Comparison of ENCODE assay signal across 10 mouse cellular contexts in the genomic region with DNA sequence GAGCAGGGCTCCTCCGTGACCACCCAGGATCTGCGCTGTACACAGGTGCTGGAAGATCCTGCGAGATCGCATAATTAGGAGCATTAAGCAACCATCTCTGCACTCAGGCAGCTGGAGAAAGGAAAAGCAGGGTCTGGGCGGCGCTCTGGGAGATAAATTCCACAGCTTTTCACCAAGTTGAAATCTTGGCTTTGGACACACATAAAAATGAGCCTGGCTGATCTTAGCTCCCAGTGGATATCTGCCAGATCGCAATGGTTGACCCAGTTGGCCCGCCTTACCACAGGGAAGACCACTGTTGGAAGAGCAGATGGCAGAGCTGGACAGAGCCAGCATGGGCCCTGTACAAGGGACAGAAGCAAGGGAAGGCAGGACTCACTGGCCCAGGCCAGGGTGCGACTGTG. TPM values are rescaled to one million over a fixed set of nuclear protein-coding genes. Genes with fewer than 3 reads are reported as not detected.
A peak's percentile ranks its signal among the peaks of the same experiment; 100 is the strongest.
DNase-seq lines count a peak whose midpoint lies in the region; ATAC-seq and TF ChIP-seq lines count a peak whose summit lies in the region.
"Had no signal": no experiment of that assay in that cellular context is flagged by ENCODE, and none has a peak within 500 bp of the region (broad histone marks: within the 10 kb centered on the region; RNA-seq: fewer than 3 reads in every experiment).

No protein-coding gene starts in this region.

- peak; percentile 50 for DNase-seq in forebrain, embryonic 14.5 days (ENCODE audit: low spot score)
- DNase-seq in forebrain, embryonic 10.5 days (ENCODE audit: extremely low spot score, low spot score): no peak
- peak; percentile 39 for DNase-seq in liver, adult 2 months (ENCODE audit: extremely low read depth, low read depth, low spot score)
- DNase-seq in cerebellum, adult 9-10 months: peak; percentile 91
- no peak for DNase-seq in spleen, adult 12 weeks (ENCODE audit: low spot score)
- no peak for DNase-seq in adrenal gland, postnatal 4 days (ENCODE audit: low spot score in 2 of 2)
- DNase-seq: B cell, adult 2 months; embryo, embryonic 11 days had no signal

- no peak overlapping the region for H3K4me3 ChIP-seq in forebrain, embryonic 14.5 days (ENCODE audit: low read depth, low read length)
- no peak overlapping the region for H3K4me3 ChIP-seq in forebrain, embryonic 10.5 days
- H3K4me3 ChIP-seq in liver, adult 2 months (ENCODE audit: insufficient read depth, low read depth, low read length): no peak overlapping the region
- no peak overlapping the region for H3K4me3 ChIP-seq in liver, embryonic 12.5 days
- H3K4me3 ChIP-seq in kidney, embryonic 14.5 days (ENCODE audit: low read length): no peak overlapping the region

- peak; percentile 34; the same call in 1 of the 2 replicates for ATAC-seq in forebrain, embryonic 14.5 days
- no peak for ATAC-seq in liver, embryonic 12.5 days
- peak; percentile 17; the same call in 1 of the 2 replicates for ATAC-seq in kidney, embryonic 14.5 days (ENCODE audit: low FRiP score, low TSS enrichment)

- H3K9me3 ChIP-seq in forebrain, embryonic 14.5 days (replicated peaks; ENCODE audit: control insufficient read depth, low read length): no peaks in the 10 kb centered on the region
- no peaks in the 10 kb centered on the region for H3K9me3 ChIP-seq in forebrain, embryonic 10.5 days
- no peaks in the 10 kb centered on the region for H3K9me3 ChIP-seq in liver, embryonic 12.5 days (replicated peaks)
- H3K9me3 ChIP-seq in kidney, embryonic 14.5 days (ENCODE audit: control insufficient read depth, low read length): no peaks in the 10 kb centered on the region

- H3K9ac ChIP-seq in forebrain, embryonic 14.5 days (ENCODE audit: low read length): no peak overlapping the region
- no peak overlapping the region for H3K9ac ChIP-seq in liver, adult 2 months (ENCODE audit: low read depth, low read length)
- H3K9ac ChIP-seq in liver, embryonic 12.5 days: no peak overlapping the region
- H3K9ac ChIP-seq in kidney, embryonic 14.5 days (ENCODE audit: low read depth, low read length): no peak overlapping the region

- WGBS in forebrain, embryonic 14.5 days: 69% methylated on average over 9 of the region's 9 CpGs
- WGBS in forebrain, embryonic 10.5 days: 92% methylated on average over 9 of the region's 9 CpGs
- 50% methylated on average over 9 of the region's 9 CpGs for WGBS in liver, adult 2 months
- whole genome bisulfite sequencing in liver, embryonic 12.5 days (ENCODE audit: insufficient replicate concordance): 82% methylated on average over 9 of the region's 9 CpGs
- WGBS in kidney, embryonic 14.5 days: 83% methylated on average over 9 of the region's 9 CpGs

- no peak for TF ChIP-seq CTCF in liver, adult 2 months (IDR thresholded peaks at IDR 0.05; ENCODE audit: low read depth, low read length)

- H3K27me3 ChIP-seq in forebrain, embryonic 14.5 days (replicated peaks; ENCODE audit: control insufficient read depth, insufficient read depth, low read length): no peaks in the 10 kb centered on the region
- H3K27me3 ChIP-seq in forebrain, embryonic 10.5 days (ENCODE audit: poor library complexity, severe bottlenecking): no peaks in the 10 kb centered on the region
- H3K27me3 ChIP-seq in liver, adult 2 months (ENCODE audit: control insufficient read depth, insufficient read depth, low read length): no peaks in the 10 kb centered on the region
- H3K27me3 ChIP-seq in liver, embryonic 12.5 days (replicated peaks): no peaks in the 10 kb centered on the region
- no peaks in the 10 kb centered on the region for H3K27me3 ChIP-seq in kidney, embryonic 14.5 days (ENCODE audit: control insufficient read depth, insufficient read depth, low read length)

- peaks cover 16% of the 10 kb centered on the region for H3K4me1 ChIP-seq in forebrain, embryonic 14.5 days (ENCODE audit: control insufficient read depth, insufficient read depth, low read length)
- H3K4me1 ChIP-seq in forebrain, embryonic 10.5 days: peaks cover 37% of the 10 kb centered on the region
- H3K4me1 ChIP-seq in liver, adult 2 months (ENCODE audit: control insufficient read depth, insufficient read depth, low read length): peaks cover 15% of the 10 kb centered on the region
- peaks cover 17% of the 10 kb centered on the region; the same call in 1 of the 2 replicates for H3K4me1 ChIP-seq in liver, embryonic 12.5 days
- peaks cover 17% of the 10 kb centered on the region for H3K4me1 ChIP-seq in kidney, embryonic 14.5 days (ENCODE audit: control insufficient read depth, insufficient read depth, low read length)

- peaks cover 35% of the 10 kb centered on the region for H3K79me2 ChIP-seq in liver, adult 2 months (ENCODE audit: control insufficient read depth, insufficient read depth, low read length)

- TF ChIP-seq POLR2A in liver, adult 2 months (IDR thresholded peaks at IDR 0.05; ENCODE audit: extremely low read depth, insufficient read depth, low read length): no peak

- no peak overlapping the region for H3K4me2 ChIP-seq in forebrain, embryonic 14.5 days (ENCODE audit: low read length)
- no peak overlapping the region for H3K4me2 ChIP-seq in liver, embryonic 12.5 days
- no peak overlapping the region for H3K4me2 ChIP-seq in kidney, embryonic 14.5 days (replicated peaks; ENCODE audit: low read depth, low read length)

- peaks cover 7% of the 10 kb centered on the region; the same call in 1 of the 2 replicates for H3K36me3 ChIP-seq in forebrain, embryonic 14.5 days (ENCODE audit: control insufficient read depth, insufficient read depth, low read length)
- H3K36me3 ChIP-seq in forebrain, embryonic 10.5 days (replicated peaks): peaks cover 55% of the 10 kb centered on the region
- peaks cover 11% of the 10 kb centered on the region for H3K36me3 ChIP-seq in liver, adult 2 months (ENCODE audit: control insufficient read depth, insufficient read depth, low read length)
- peaks cover 20% of the 10 kb centered on the region for H3K36me3 ChIP-seq in liver, embryonic 12.5 days
- H3K36me3 ChIP-seq in kidney, embryonic 14.5 days (ENCODE audit: control insufficient read depth, insufficient read depth, low read length): peaks cover 7% of the 10 kb centered on the region; the same call in 1 of the 2 replicates

- no peak overlapping the region for H3K27ac ChIP-seq in forebrain, embryonic 14.5 days (ENCODE audit: low read depth, low read length)
- no peak overlapping the region for H3K27ac ChIP-seq in forebrain, embryonic 10.5 days
- H3K27ac ChIP-seq in liver, adult 2 months (replicated peaks; ENCODE audit: insufficient read depth, low read depth, low read length): no peak overlapping the region
- H3K27ac ChIP-seq in liver, embryonic 12.5 days: no peak overlapping the region
- peak overlapping the region; percentile 53; the same call in 1 of the 2 replicates for H3K27ac ChIP-seq in kidney, embryonic 14.5 days (ENCODE audit: low read depth, low read length)

RNA-seq across cellular contexts. Expression of a gene that starts 13.3 kb away (rescaled TPM):
- polyA plus RNA-seq in forebrain, embryonic 14.5 days (2014; fragmentation: Nextera tagmentation; extraction: Ambion mirVana): 63.3 and 89.2 TPM in 2 replicates
- 57.8 and 64.8 TPM in 2 replicates for polyA plus RNA-seq in forebrain, embryonic 10.5 days (2016; fragmentation: Nextera tagmentation; extraction: Ambion mirVana)
- total RNA-seq in liver, adult 2 months (2014; rRNA removed): 24.8 and 35.3 TPM in 2 replicates
- polyA plus RNA-seq in liver, adult 2 months (2012; rRNA removed): 18.8 and 22.7 TPM in 2 replicates
- polyA plus RNA-seq in liver, embryonic 12.5 days (2016; fragmentation: Nextera tagmentation; extraction: Ambion mirVana): 25.5 and 29.3 TPM in 2 replicates
- polyA plus RNA-seq in kidney, embryonic 14.5 days (2014; fragmentation: Nextera tagmentation; extraction: Ambion mirVana): 58.5 and 67.4 TPM in 2 replicates
- total RNA-seq in adrenal gland, postnatal 4 days (2021): 10 to 100 TPM; 69.8 to 75.1 TPM

Comparison
In these comparisons a context has a peak if more than half of its experiments do, and no peak if none do; other contexts are left out.
1. DNase-seq: peak in forebrain, embryonic 14.5 days (single experiment), liver, adult 2 months (single experiment) and cerebellum, adult 9-10 months (single experiment); none in forebrain, embryonic 10.5 days (single experiment), spleen, adult 12 weeks (single experiment) and adrenal gland, postnatal 4 days (0 of 2).